Mouse (Mus musculus) MEL (cell line): ENCODE measurements around the gene Rnf157. TPM values are rescaled to one million over a fixed set of nuclear protein-coding genes. Genes with fewer than 3 reads are reported as not detected.
A peak's percentile ranks its signal among the peaks of the same experiment; 100 is the strongest.

Experiments
- DNase-seq: peaks from one replicate; pipeline ENCODE4 v3.0.0; 2011; ENCODE audit warnings: low read depth, low spot score
- H3K27ac ChIP-seq: 2 replicates; pipeline ENCODE4 v1.5.1; 2012; ENCODE audit warnings: low read depth, mild to moderate bottlenecking, control low read depth, low read length, moderate library complexity; ENCODE audit not compliant: control insufficient read depth
- H3K27me3 ChIP-seq, 2 experiments: fragments of 150-350 bp in 1 of 2; sonication (generic) in 1 of 2; 2 replicates each; pipeline ENCODE4 v1.6.1; 2012; ENCODE audit warnings: low read length in 2 of 2, mild to moderate bottlenecking in 2 of 2, improper control_type of control experiment in 1 of 2, moderate library complexity in 1 of 2; ENCODE audit not compliant: insufficient read depth in 2 of 2, control insufficient read depth in 1 of 2
- H3K36me3 ChIP-seq, 2 experiments: 2 replicates each; pipeline ENCODE4 v1.6.1; 2012 to 2014; ENCODE audit warnings: low read length in 2 of 2, improper control_type of control experiment in 1 of 2, inconsistent platforms in 1 of 2, mild to moderate bottlenecking in 1 of 2; ENCODE audit not compliant: insufficient read depth in 2 of 2, control insufficient read depth in 1 of 2
- H3K4me1 ChIP-seq, 2 experiments: fragments of 150-350 bp in 1 of 2; sonication (generic) in 1 of 2; 2 replicates each; pipeline ENCODE4 v1.6.1; 2012; ENCODE audit warnings: low read length in 2 of 2, improper control_type of control experiment in 1 of 2, mild to moderate bottlenecking in 1 of 2; ENCODE audit not compliant: insufficient read depth in 2 of 2, control insufficient read depth in 1 of 2
- H3K4me3 ChIP-seq, 2 experiments: fragments of 150-350 bp in 1 of 2; sonication (generic) in 1 of 2; 2 replicates each; pipeline ENCODE4 v1.5.1; 2012; ENCODE audit warnings: low read depth in 2 of 2, low read length in 2 of 2, mild to moderate bottlenecking in 2 of 2, moderate library complexity in 2 of 2, control low read depth in 1 of 2, improper control_type of control experiment in 1 of 2; ENCODE audit not compliant: control insufficient read depth in 1 of 2, insufficient read depth in 1 of 2
- H3K79me2 ChIP-seq: 2 replicates; pipeline ENCODE4 v1.6.1; 2012; ENCODE audit warnings: mild to moderate bottlenecking, low read length, moderate library complexity; ENCODE audit not compliant: control insufficient read depth, poor library complexity, insufficient read depth
- H3K9ac ChIP-seq: 2 replicates; pipeline ENCODE4 v1.6.1; 2012; ENCODE audit warnings: low read depth, mild to moderate bottlenecking, control low read depth, low read length, moderate library complexity; ENCODE audit not compliant: control insufficient read depth, poor library complexity, severe bottlenecking
- H3K9me3 ChIP-seq: fragments of 150-350 bp; sonication (generic); replicated peaks from 2 replicates; pipeline ENCODE4 v1.6.1; 2012; ENCODE audit warnings: mild to moderate bottlenecking, low read length, improper control_type of control experiment, moderate library complexity; ENCODE audit not compliant: insufficient read depth
- GATA1 ChIP-seq: IDR thresholded peaks from 2 replicates; pipeline ENCODE4 v1.6.1; 2011; ENCODE audit warnings: low read depth, low read length, improper control_type of control experiment
- HCFC1 ChIP-seq: IDR thresholded peaks from 2 replicates; pipeline ENCODE4 v1.6.1; 2012; ENCODE audit warnings: low read depth, mild to moderate bottlenecking, inconsistent platforms, low read length, improper control_type of control experiment, moderate library complexity
- KAT2A ChIP-seq: conservative IDR thresholded peaks from 2 replicates; pipeline ENCODE4 v1.6.1; 2012; ENCODE audit warnings: low read depth, low read length, improper control_type of control experiment, inconsistent platforms
- MAFK ChIP-seq: IDR thresholded peaks from 2 replicates; pipeline ENCODE4 v1.6.1; 2011; ENCODE audit warnings: low read depth, mild to moderate bottlenecking, low read length, improper control_type of control experiment, borderline replicate concordance
- MAZ ChIP-seq: IDR thresholded peaks from 2 replicates; pipeline ENCODE4 v1.6.1; 2012; ENCODE audit warnings: low read depth, mild to moderate bottlenecking, inconsistent platforms, low read length, improper control_type of control experiment
- MEF2A ChIP-seq: IDR thresholded peaks from 2 replicates; pipeline ENCODE4 v1.6.1; 2014; ENCODE audit warnings: low read depth, mild to moderate bottlenecking, inconsistent platforms, low read length, improper control_type of control experiment; ENCODE audit not compliant: poor library complexity, insufficient replicate concordance, severe bottlenecking; ENCODE audit errors: extremely low read depth
- MXI1 ChIP-seq: IDR thresholded peaks from 2 replicates; pipeline ENCODE4 v1.6.1; 2011; ENCODE audit warnings: mild to moderate bottlenecking, low read depth, low read length, improper control_type of control experiment
- MYB ChIP-seq: IDR thresholded peaks from 2 replicates; pipeline ENCODE4 v1.6.1; 2011; ENCODE audit warnings: mild to moderate bottlenecking, low read depth, low read length, improper control_type of control experiment
- NRF1 ChIP-seq: IDR thresholded peaks from 2 replicates; pipeline ENCODE4 v1.6.1; 2014; ENCODE audit warnings: low read depth, mild to moderate bottlenecking, inconsistent platforms, low read length, improper control_type of control experiment, moderate library complexity; ENCODE audit not compliant: poor library complexity, insufficient read depth, severe bottlenecking
- POLR2AphosphoS2 ChIP-seq: IDR thresholded peaks from 2 replicates; pipeline ENCODE4 v1.6.1; 2011; ENCODE audit warnings: low read length, improper control_type of control experiment
- POLR2AphosphoS5 ChIP-seq: IDR thresholded peaks from 2 replicates; pipeline ENCODE4 v1.6.1; 2012; ENCODE audit warnings: low read depth, borderline replicate concordance, mild to moderate bottlenecking, inconsistent platforms, low read length, moderate library complexity, mixed read lengths
- TAL1 ChIP-seq: IDR thresholded peaks from 2 replicates; pipeline ENCODE4 v1.6.1; 2012; ENCODE audit warnings: mild to moderate bottlenecking, inconsistent platforms, low read length, moderate library complexity, mixed read lengths
- ZC3H11A ChIP-seq: IDR thresholded peaks from 2 replicates; pipeline ENCODE4 v1.6.1; 2012; ENCODE audit warnings: low read depth, mild to moderate bottlenecking, inconsistent platforms, low read length, improper control_type of control experiment
- ZMIZ1 ChIP-seq: IDR thresholded peaks from 2 replicates; pipeline ENCODE4 v1.6.1; 2012; ENCODE audit warnings: low read depth, mild to moderate bottlenecking, inconsistent platforms, low read length, improper control_type of control experiment, moderate library complexity
- ZNF384 ChIP-seq: IDR thresholded peaks from 2 replicates; pipeline ENCODE4 v1.6.1; 2012; ENCODE audit warnings: low read depth, mild to moderate bottlenecking, inconsistent platforms, low read length, improper control_type of control experiment
- polyA plus RNA-seq, 2 experiments: library from polyadenylated mRNA; stranded (reverse) in 1 of 2; unstranded in 1 of 2; fragments of >175 nt in 1 of 2; fragments of >200 nt in 1 of 2; gene quantifications; 2 replicates each; pipeline versions ENCODE4 v1.2.1 to v1.2.4; 2012; ENCODE audit warnings: low replicate concordance in 2 of 2, low read depth in 1 of 2; ENCODE audit not compliant: insufficient read length in 2 of 2, insufficient read depth in 1 of 2, missing spikeins in 1 of 2
- total RNA-seq: library from RNA; depleted of rRNA; stranded (reverse); fragments of 300-350 nt; gene quantifications from 2 replicates; pipeline ENCODE4 v1.2.3, GENCODE M21; 2012

Gene Rnf157
- total and polyA plus RNA-seq, 3 experiments, result 7.5 to 10.9 TPM; not detected in 1

- peaks cover 0 to 24% of the 10 kb centered on the region in 2 experiments; a peak in 3 of 4 replicates for H3K36me3 ChIP-seq
- peaks cover 8% of the 10 kb centered on the region for H3K79me2 ChIP-seq
- H3K27ac ChIP-seq, result no peak overlapping the region
- H3K9me3 ChIP-seq, result no peaks in the 10 kb centered on the region
- no peaks in the 10 kb centered on the region for H3K27me3 ChIP-seq
- peak; percentile 56; the same call in 1 of the 2 replicates for TF ChIP-seq ZMIZ1
- no peak for TF ChIP-seq MAZ
- TF ChIP-seq NRF1, result no peak
- no peak for TF ChIP-seq ZNF384
- TF ChIP-seq GATA1, result no peak
- no peak for TF ChIP-seq TAL1
- TF ChIP-seq POLR2AphosphoS5, result peak; percentile 82; the same call in 1 of the 2 replicates
- TF ChIP-seq MXI1, result no peak
- no peak for TF ChIP-seq ZC3H11A
- TF ChIP-seq MAFK, result no peak
- no peak for TF ChIP-seq MEF2A
- TF ChIP-seq MYB, result no peak
- TF ChIP-seq KAT2A, result no peak
- H3K4me3 ChIP-seq, result no peak overlapping the region
- DNase-seq, result no peak
- H3K9ac ChIP-seq, result no peak overlapping the region
- peaks cover 14 to 30% of the 10 kb centered on the region in 2 experiments for H3K4me1 ChIP-seq
Observed at GRCm38 (mm10) chr11:116439269-116440240, 26.7 kb upstream of the Rnf157 start.

GRCm38 (mm10) chr11:116437541-116437940 lies 24.7 kb upstream of the Rnf157 start:
- Histone ChIP-seq H3K27me3 (no peaks in the 10 kb centered on the region), H3K36me3 (peaks cover 0 to 27% of the 10 kb centered on the region in 2 experiments; a peak in 3 of 4 replicates), H3K9ac (peak overlapping the region; percentile 91; the same call in 1 of the 2 replicates), H3K27ac (peak overlapping the region; percentile 97), H3K9me3 (no peaks in the 10 kb centered on the region), H3K79me2 (peaks cover 10% of the 10 kb centered on the region), H3K4me3 (no peak overlapping the region; a peak in 1 of 4 replicates), H3K4me1 (peaks cover 14 to 38% of the 10 kb centered on the region in 2 experiments)
- no peak for DNase-seq
- no peak for TF ChIP-seq POLR2AphosphoS2
- no peak for TF ChIP-seq HCFC1
